Mouse (Mus musculus) heart, embryonic 12.5 days (tissue): ENCODE measurements around the gene Opcml. TPM values are rescaled to one million over a fixed set of nuclear protein-coding genes. Genes with fewer than 3 reads are reported as not detected.

Experiments used
- ATAC-seq: fragments of 200-750 bp; cut with Nextera tagmentation; 2 replicates; pipeline ENCODE4 v1.8.0; 2017; ENCODE audit warnings: moderate TSS enrichment, moderate library complexity; ENCODE audit not compliant: insufficient number of reproducible peaks, low FRiP score
- H3K27ac ChIP-seq: fragments of 300-500 bp; sonication (generic); 2 replicates; pipeline ENCODE4 v1.5.1; 2016; ENCODE audit warnings: mild to moderate bottlenecking, moderate library complexity; ENCODE audit not compliant: poor library complexity, severe bottlenecking
- H3K27me3 ChIP-seq: fragments of 300-500 bp; sonication (generic); replicated peaks from 2 replicates; pipeline ENCODE4 v1.6.1; 2016; ENCODE audit warnings: mild to moderate bottlenecking, moderate library complexity
- H3K36me3 ChIP-seq: fragments of 300-500 bp; sonication (generic); 2 replicates; pipeline ENCODE4 v1.6.1; 2016; ENCODE audit warnings: mild to moderate bottlenecking, moderate library complexity
- H3K4me1 ChIP-seq: fragments of 300-500 bp; sonication (generic); replicated peaks from 2 replicates; pipeline ENCODE4 v1.6.1; 2016; ENCODE audit warnings: mild to moderate bottlenecking
- H3K4me2 ChIP-seq: fragments of 300-500 bp; sonication (generic); 2 replicates; pipeline ENCODE4 v1.6.1; 2016; ENCODE audit warnings: mild to moderate bottlenecking, moderate library complexity
- H3K4me3 ChIP-seq: fragments of 300-500 bp; sonication (generic); 2 replicates; pipeline ENCODE4 v1.5.1; 2016; ENCODE audit warnings: mild to moderate bottlenecking
- H3K9ac ChIP-seq: fragments of 300-500 bp; sonication (generic); 2 replicates; pipeline ENCODE4 v1.6.1; 2016; ENCODE audit warnings: mild to moderate bottlenecking, moderate library complexity
- H3K9me3 ChIP-seq: fragments of 300-500 bp; sonication (generic); replicated peaks from 2 replicates; pipeline ENCODE4 v1.6.1; 2016; ENCODE audit warnings: mild to moderate bottlenecking, moderate library complexity
- WGBS: fragments of 180-500 bp; shearing (Covaris S2); methylation state at CpG from one replicate; pipeline ENCODE4 v1.1.7; 2016; 5-methylcytosine and 5-hydroxymethylcytosine counted together
- polyA plus RNA-seq: library from polyadenylated mRNA; unstranded; fragments of >200 nt; fragmentation: Nextera tagmentation; extraction: Ambion mirVana; gene quantifications from 2 replicates; pipeline ENCODE4 v1.2.1, GENCODE M21; 2016

The Opcml gene
- polyA plus RNA-seq, 1 experiment from 2014 or later, result 1.4 TPM

DNA sequence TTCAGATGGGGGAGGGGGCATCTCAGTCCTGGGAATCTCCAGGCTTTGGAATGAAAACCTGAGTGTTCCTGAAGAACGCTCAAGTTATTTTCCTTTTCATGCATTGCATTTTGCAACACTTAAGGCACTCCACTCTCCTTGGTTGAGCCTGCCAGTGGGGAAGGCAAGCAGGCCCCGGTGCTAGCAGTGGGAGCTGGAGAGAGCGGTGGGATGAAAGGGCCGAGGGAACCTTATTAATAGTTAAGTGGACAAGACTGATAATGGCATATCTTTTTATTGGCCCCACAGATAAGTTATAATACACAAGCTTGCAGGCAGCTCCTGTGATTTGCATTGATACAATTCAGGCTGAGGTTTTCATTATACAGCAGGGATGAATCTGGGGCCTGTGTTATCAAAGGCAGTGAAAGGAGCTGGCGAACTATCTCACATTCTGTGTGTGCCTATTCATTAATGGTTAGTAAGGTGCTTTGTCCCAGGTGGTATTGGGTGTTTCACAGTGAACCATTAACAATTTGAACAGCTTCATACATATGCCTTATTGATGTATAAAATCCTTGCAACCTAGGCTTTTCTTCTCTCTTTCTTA is 407.6 kb downstream of the Opcml start:
- ATAC-seq, result no peak

DNA sequence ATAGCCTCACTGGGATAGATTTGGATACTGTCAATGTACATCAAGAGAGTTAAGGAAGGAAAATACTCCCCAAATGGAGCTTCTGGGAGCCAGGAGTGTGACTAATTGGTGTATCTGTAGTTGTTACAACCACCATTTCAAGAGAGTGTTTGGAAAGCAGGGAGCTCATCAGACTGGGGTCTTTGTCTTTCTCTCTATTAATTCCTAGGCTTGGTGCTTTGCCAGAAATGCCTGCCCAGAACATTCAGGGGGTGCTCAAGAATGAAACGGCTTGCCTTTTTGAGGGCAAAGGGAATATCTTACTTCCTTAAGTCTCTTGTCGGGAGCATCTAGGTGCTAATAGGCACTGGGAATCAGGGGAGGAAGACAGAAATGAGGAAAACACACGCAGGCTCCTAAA is 416.9 kb downstream of the Opcml start:
- Histone ChIP-seq H3K27me3 (no peaks in the 10 kb centered on the region), H3K9ac (no peak overlapping the region), H3K9me3 (peaks cover 2% of the 10 kb centered on the region; the same call in 1 of the 2 replicates), H3K4me2 (no peak overlapping the region), H3K4me3 (no peak overlapping the region), H3K36me3 (no peaks in the 10 kb centered on the region), H3K27ac (no peak overlapping the region), H3K4me1 (no peaks in the 10 kb centered on the region)
- 55% methylated on average over 3 of the region's 3 CpGs for WGBS
- ATAC-seq, result no peak

More for the DNA sequence above, 407.6 kb downstream of the Opcml start:
- Histone ChIP-seq H3K9ac (no peak overlapping the region), H3K27me3 (no peaks in the 10 kb centered on the region), H3K9me3 (no peaks in the 10 kb centered on the region), H3K4me1 (no peaks in the 10 kb centered on the region), H3K4me2 (no peak overlapping the region), H3K4me3 (no peak overlapping the region), H3K36me3 (no peaks in the 10 kb centered on the region), H3K27ac (no peak overlapping the region)
- 64% methylated on average over 5 of the region's 5 CpGs for WGBS

DNA sequence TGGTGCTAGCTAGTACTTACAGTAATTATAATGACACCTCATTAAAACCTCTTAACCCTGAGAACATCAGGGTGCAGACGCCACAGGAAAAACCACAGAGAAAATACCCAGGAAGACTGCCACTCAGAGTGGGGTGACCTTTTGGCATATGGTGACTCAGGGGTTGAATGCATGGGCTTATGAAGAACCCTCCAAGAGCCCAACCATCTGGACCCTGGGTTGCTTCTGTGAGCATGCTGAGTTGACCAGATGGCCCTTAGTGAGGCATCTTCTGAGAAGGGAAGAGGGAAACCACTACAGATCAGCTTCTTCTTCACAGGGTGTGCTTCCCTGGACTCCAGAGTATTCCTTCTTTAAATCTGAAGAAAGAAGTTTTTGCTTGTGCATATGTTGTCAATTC is 418.1 kb downstream of the Opcml start:
- Histone ChIP-seq H3K27ac (no peak overlapping the region), H3K27me3 (no peaks in the 10 kb centered on the region), H3K4me1 (no peaks in the 10 kb centered on the region), H3K9ac (no peak overlapping the region), H3K9me3 (peaks cover 2% of the 10 kb centered on the region; the same call in 1 of the 2 replicates), H3K36me3 (no peaks in the 10 kb centered on the region), H3K4me2 (no peak overlapping the region), H3K4me3 (no peak overlapping the region)
- WGBS, result 62% methylated on average over 1 of the region's 1 CpGs
- ATAC-seq, result no peak

DNA sequence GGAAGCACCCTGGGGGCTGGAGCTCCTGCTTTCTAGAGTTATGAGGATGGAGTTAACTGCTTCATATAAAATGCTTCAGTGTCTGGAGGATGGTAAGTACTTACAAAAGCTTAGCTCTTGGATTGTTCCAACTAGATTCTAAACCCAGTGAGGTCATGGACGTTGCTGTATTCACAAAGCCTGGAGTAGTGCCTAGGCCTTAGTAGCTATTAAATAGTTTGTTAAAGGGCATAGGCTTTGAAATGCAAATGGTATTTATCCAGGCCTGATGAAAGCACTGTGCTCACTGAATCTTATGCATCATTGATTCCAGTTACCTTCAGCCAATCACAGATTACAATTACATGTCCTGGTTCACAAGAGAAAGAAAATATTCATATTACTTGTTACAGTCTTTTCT is 421.3 kb downstream of the Opcml start:
- H3K9ac ChIP-seq, result no peak overlapping the region
- H3K4me1 ChIP-seq, result no peaks in the 10 kb centered on the region
- H3K9me3 ChIP-seq, result no peaks in the 10 kb centered on the region
- no peaks in the 10 kb centered on the region for H3K27me3 ChIP-seq
- no peak overlapping the region for H3K27ac ChIP-seq
- H3K4me3 ChIP-seq, result no peak overlapping the region
- no peak for ATAC-seq
- WGBS, result 52% methylated on average over 1 of the region's 1 CpGs
- H3K36me3 ChIP-seq, result no peaks in the 10 kb centered on the region
- H3K4me2 ChIP-seq, result no peak overlapping the region

DNA sequence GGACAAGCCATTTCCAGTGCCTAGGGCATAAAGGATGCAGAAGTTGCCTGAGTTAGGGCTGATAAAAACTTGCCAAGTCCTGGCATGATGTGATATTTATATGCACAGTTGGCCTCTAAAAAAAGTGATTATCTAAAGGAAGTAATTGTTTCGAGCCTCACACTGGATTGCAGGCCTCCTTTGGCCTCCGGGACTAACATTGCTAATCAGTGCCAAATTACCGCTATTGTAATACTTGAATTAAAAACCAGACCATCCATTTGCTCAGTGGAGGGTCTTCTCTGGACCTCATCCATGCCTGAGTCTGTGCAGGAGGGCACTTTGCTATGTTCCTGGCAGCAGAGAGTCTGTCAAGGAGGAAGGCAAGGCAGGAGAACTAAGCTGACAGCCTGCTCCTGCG is 423.3 kb downstream of the Opcml start:
- no peak overlapping the region for H3K27ac ChIP-seq
- no peaks in the 10 kb centered on the region for H3K4me1 ChIP-seq
- no peak overlapping the region for H3K4me2 ChIP-seq
- H3K4me3 ChIP-seq, result no peak overlapping the region
- H3K27me3 ChIP-seq, result no peaks in the 10 kb centered on the region
- no peak overlapping the region for H3K9ac ChIP-seq
- no peaks in the 10 kb centered on the region for H3K9me3 ChIP-seq
- no peaks in the 10 kb centered on the region for H3K36me3 ChIP-seq
- 58% methylated on average over 4 of the region's 4 CpGs for WGBS
- no peak for ATAC-seq

DNA sequence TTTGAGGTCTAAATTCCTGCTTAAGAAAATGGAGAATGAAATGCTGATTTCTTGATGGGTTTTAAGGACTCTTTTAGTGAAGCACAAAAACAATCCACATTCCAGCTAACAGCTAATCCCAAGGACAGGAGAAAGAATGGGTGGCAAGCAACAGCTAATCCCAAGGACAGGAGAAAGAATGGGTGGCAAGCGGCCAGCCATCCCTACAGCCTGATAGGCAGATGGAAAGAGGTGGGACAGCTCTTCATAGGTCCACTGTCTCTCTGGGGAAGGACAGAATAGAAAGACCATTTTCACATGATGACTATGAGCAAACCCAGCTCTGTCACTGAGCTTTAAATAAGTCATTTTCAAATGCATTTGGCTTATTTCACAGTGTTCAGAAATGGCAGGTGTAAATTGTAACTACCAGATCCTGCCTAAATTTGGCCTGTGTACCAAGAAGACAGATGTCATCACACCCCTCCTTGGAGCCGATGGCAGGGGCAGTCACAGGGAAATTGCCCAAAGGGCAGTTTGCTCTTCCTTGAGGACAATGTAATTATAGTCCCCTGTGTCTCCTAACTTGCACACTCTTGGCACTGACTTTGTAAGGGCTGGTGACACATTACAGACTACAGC is 427.6 kb downstream of the Opcml start:
- H3K4me2 ChIP-seq, result no peak overlapping the region
- ATAC-seq, result no peak
- 71% methylated on average over 2 of the region's 2 CpGs for WGBS

DNA sequence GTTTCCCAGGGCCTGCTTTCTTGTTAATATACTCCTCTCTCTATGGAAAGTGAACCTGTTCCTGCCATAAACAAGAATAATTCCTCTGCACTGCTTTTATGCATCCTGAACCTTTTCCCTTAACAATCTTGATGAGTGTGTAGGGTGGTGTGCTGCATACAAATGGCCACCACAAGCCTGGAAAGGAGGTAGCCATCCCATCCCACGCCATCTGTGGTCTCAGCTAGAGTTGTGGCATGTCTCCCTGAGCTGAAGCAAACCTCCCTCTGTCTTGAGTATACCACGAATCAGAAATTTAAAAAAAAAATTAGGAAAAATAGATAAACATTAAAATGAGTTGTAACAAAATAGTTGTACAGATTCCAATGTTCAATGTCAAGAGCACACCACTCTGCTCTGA is 432.2 kb downstream of the Opcml start:
- no peaks in the 10 kb centered on the region for H3K36me3 ChIP-seq
- no peak overlapping the region for H3K9ac ChIP-seq
- H3K4me3 ChIP-seq, result no peak overlapping the region
- no peak overlapping the region for H3K27ac ChIP-seq
- H3K4me1 ChIP-seq, result no peaks in the 10 kb centered on the region
- ATAC-seq, result no peak
- H3K4me2 ChIP-seq, result no peak overlapping the region
- 65% methylated on average over 2 of the region's 2 CpGs for WGBS
- H3K9me3 ChIP-seq, result no peaks in the 10 kb centered on the region
- no peaks in the 10 kb centered on the region for H3K27me3 ChIP-seq

More for the DNA sequence above, 427.6 kb downstream of the Opcml start:
- no peak overlapping the region for H3K27ac ChIP-seq
- H3K27me3 ChIP-seq, result no peaks in the 10 kb centered on the region
- H3K36me3 ChIP-seq, result no peaks in the 10 kb centered on the region
- no peaks in the 10 kb centered on the region for H3K9me3 ChIP-seq
- no peak overlapping the region for H3K4me3 ChIP-seq
- H3K9ac ChIP-seq, result no peak overlapping the region
- no peaks in the 10 kb centered on the region for H3K4me1 ChIP-seq

DNA sequence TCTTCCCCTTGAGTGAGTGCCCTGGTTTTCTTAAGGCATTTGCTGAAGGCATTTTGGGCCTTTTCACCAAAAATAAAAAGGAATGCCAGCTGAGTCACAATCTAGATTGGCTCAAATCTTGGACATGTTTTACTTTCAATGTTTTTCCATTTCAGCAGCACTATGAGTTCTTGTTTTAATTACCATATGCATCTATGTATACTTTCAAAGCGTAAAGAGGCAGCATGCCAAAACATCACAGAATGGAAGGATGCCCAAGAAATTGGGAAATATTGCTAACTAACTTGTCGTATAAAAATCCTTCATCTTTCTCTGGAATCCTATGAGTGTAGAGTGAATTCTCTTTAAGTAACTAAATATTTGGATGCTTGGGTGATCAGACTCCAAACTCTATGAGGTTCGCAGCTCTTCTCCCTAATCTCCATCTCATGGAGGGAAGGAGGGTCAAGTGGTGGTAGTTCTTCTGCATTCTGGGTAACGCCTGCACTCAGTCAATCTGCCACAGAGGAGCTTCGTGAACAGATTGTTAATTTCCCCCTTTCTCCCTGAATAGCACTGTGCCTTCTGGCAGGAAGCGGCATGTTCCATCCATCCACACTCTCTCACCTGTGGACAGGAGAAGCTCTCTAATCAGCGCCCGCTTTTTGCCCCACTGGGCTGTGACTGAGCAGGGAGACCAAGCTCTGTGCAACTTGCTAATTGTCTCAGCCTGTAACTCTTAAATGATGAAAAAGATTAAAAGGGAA is 435.4 kb downstream of the Opcml start:
- Histone ChIP-seq H3K9ac (no peak overlapping the region), H3K27me3 (no peaks in the 10 kb centered on the region), H3K9me3 (no peaks in the 10 kb centered on the region), H3K4me2 (no peak overlapping the region), H3K36me3 (no peaks in the 10 kb centered on the region), H3K4me3 (no peak overlapping the region), H3K27ac (no peak overlapping the region), H3K4me1 (no peaks in the 10 kb centered on the region)
- 73% methylated on average over 8 of the region's 8 CpGs for WGBS
- no peak for ATAC-seq

DNA sequence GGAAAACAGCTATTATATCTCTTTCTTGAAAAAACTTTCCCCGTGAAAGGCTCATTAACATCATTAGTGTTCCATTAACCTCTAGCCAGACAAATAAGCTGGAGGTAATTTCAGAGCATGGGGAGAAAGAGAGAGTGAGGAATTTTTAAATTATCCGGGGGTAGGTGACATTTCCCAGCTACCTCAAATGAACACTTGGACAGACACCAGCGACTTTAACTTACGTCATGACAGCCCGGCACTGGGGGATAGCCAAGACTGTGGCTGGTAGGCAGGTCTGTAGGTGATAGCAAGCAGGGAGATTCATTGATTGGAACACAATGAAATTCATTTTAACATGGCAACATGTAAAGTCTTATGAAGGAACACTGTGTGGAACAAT is 436.0 kb downstream of the Opcml start:
- Histone ChIP-seq H3K36me3 (no peaks in the 10 kb centered on the region), H3K4me1 (no peaks in the 10 kb centered on the region), H3K27me3 (no peaks in the 10 kb centered on the region), H3K4me2 (no peak overlapping the region), H3K4me3 (no peak overlapping the region), H3K9me3 (no peaks in the 10 kb centered on the region), H3K9ac (no peak overlapping the region), H3K27ac (no peak overlapping the region)
- no peak for ATAC-seq
- 71% methylated on average over 5 of the region's 5 CpGs for WGBS

DNA sequence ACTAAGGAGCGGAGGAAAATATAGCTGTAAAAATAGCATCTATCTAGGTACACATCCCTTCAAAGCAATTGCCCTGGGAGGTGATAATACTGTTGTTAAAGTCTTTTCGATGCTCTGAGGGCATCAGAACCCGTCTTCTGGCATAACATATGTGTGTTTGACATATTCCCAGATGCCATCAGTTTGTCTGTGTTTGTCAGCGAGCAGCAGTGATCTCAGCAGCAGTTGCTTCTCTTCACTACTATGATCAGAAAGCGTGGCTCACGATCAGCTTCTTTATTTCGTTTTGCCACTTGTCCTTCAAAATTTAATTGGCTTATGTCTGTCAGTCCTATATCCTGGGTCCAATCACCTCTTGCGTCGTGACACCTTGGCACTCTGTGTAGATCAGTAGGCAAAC is 447.9 kb downstream of the Opcml start:
- H3K4me2 ChIP-seq, result no peak overlapping the region
- no peaks in the 10 kb centered on the region for H3K36me3 ChIP-seq
- no peak overlapping the region for H3K9ac ChIP-seq
- H3K27me3 ChIP-seq, result no peaks in the 10 kb centered on the region
- no peaks in the 10 kb centered on the region for H3K9me3 ChIP-seq
- 85% methylated on average over 9 of the region's 9 CpGs for WGBS
- H3K4me3 ChIP-seq, result no peak overlapping the region
- no peak for ATAC-seq
- H3K4me1 ChIP-seq, result no peaks in the 10 kb centered on the region
- no peak overlapping the region for H3K27ac ChIP-seq

DNA sequence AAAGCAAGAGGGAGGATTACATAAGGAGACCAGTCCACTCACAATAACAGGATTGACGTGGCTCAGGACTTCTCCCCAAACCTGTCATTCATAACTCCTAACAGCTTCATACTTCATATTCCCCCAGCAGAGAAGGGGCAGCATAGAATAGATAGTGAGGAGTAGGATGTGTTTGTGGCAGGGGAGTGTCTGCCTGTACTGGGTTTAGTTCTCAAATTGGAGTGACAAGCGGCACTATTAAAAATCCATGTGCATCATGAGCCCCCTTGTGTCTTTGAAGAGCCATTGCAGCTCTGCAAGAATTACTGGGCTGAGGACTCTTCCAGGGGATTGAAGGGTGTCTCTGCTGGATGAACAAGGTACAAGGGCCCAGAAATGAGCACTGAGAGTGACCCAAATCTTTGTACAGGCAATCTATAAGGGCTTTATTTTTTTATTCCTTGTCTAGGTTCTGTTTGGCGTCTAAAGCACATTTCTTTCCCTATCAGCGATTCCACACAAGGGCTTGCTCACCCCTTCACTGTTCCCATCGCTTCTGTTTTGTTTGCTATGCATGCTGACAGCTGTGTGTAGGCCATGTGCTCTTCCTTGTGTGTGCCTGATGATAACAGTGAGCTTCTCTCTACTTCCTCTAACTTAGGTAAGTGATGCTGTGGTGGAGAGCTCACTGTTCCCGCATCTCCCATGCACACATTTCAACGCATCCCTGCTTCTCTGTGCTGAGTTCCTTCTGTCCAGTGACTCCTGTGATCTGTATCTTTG is 457.3 kb downstream of the Opcml start:
- Histone ChIP-seq H3K27ac (no peak overlapping the region), H3K27me3 (no peaks in the 10 kb centered on the region), H3K4me1 (no peaks in the 10 kb centered on the region), H3K4me3 (no peak overlapping the region), H3K4me2 (no peak overlapping the region), H3K9ac (no peak overlapping the region), H3K36me3 (no peaks in the 10 kb centered on the region), H3K9me3 (no peaks in the 10 kb centered on the region)
- ATAC-seq, result no peak
- WGBS, result 50% methylated on average over 7 of the region's 7 CpGs
